Mouse (Mus musculus) CH12.LX (cell line): ENCODE measurements around the gene Prss34. TPM values are rescaled to one million over a fixed set of nuclear protein-coding genes. Genes with fewer than 3 reads are reported as not detected.
A peak's percentile ranks its signal among the peaks of the same experiment; 100 is the strongest.

Source experiments
- DNase-seq: peaks from one replicate; pipeline ENCODE4 v3.0.0-alpha.2; 2013; ENCODE audit errors: extremely low read depth
- H3K27ac ChIP-seq: 2 replicates; pipeline ENCODE4 v1.5.1; 2012; ENCODE audit warnings: low read depth, mild to moderate bottlenecking, control low read depth, moderate library complexity; ENCODE audit not compliant: insufficient read depth
- H3K27me3 ChIP-seq: replicated peaks from 2 replicates; pipeline ENCODE3; 2012; ENCODE audit warnings: inconsistent platforms
- H3K36me3 ChIP-seq, 2 experiments: replicated peaks in 1 of 2; 2 replicates each; pipeline versions ENCODE3 to v1.6.1; 2012; ENCODE audit warnings: inconsistent platforms in 1 of 2, low read length in 1 of 2, mild to moderate bottlenecking in 1 of 2, mixed read lengths in 1 of 2, moderate library complexity in 1 of 2; ENCODE audit not compliant: control insufficient read depth in 1 of 2, insufficient read depth in 1 of 2
- H3K4me1 ChIP-seq, 2 experiments: 2 replicates each; pipeline ENCODE4 v1.6.1; 2012; ENCODE audit warnings: inconsistent platforms in 1 of 2, moderate library complexity in 1 of 2; ENCODE audit not compliant: insufficient read depth in 2 of 2, control insufficient read depth in 1 of 2
- H3K4me2 ChIP-seq: 2 replicates; pipeline ENCODE4 v1.6.1; 2012; ENCODE audit warnings: low read depth, mild to moderate bottlenecking, control low read depth; ENCODE audit not compliant: poor library complexity, insufficient read depth, severe bottlenecking
- H3K4me3 ChIP-seq, 3 experiments: fragments of 150-350 bp in 1 of 3; sonication (generic) in 1 of 3; replicated peaks in 1 of 3; 2 replicates each; pipeline versions ENCODE3 to v1.5.1; 2011 to 2012; ENCODE audit warnings: low read depth in 2 of 3, low read length in 2 of 3, mild to moderate bottlenecking in 2 of 3, moderate library complexity in 2 of 3, control low read depth in 1 of 3, improper control_type of control experiment in 1 of 3, inconsistent platforms in 1 of 3, mixed read lengths in 1 of 3; ENCODE audit not compliant: poor library complexity in 1 of 3
- H3K79me2 ChIP-seq: replicated peaks from 2 replicates; pipeline ENCODE4 v1.6.1; 2012; ENCODE audit warnings: mild to moderate bottlenecking, moderate library complexity; ENCODE audit not compliant: control insufficient read depth, poor library complexity, insufficient read depth, severe bottlenecking; ENCODE audit errors: extremely low read depth
- H3K9ac ChIP-seq: 2 replicates; pipeline ENCODE4 v1.6.1; 2012; ENCODE audit warnings: low read depth, mild to moderate bottlenecking, control low read depth, moderate library complexity; ENCODE audit not compliant: insufficient read depth
- H3K9me3 ChIP-seq: replicated peaks from 2 replicates; pipeline ENCODE3; 2012; ENCODE audit warnings: low read length, inconsistent platforms, mixed read lengths
- CTCF ChIP-seq, 2 experiments: IDR thresholded peaks in 1 of 2; conservative IDR thresholded peaks in 1 of 2; 2 replicates each; pipeline ENCODE4 v1.5.1; 2011 to 2012; ENCODE audit warnings: low read depth in 2 of 2, low read length in 2 of 2, improper control_type of control experiment in 1 of 2, inconsistent platforms in 1 of 2, mild to moderate bottlenecking in 1 of 2, moderate library complexity in 1 of 2
- E2F4 ChIP-seq: IDR thresholded peaks from 2 replicates; pipeline ENCODE4 v1.6.1; 2011; ENCODE audit warnings: low read depth, low read length, improper control_type of control experiment; ENCODE audit not compliant: insufficient replicate concordance
- ELF1 ChIP-seq: IDR thresholded peaks from 2 replicates; pipeline ENCODE4 v1.6.1; 2014; ENCODE audit warnings: low read depth, mild to moderate bottlenecking, inconsistent platforms, low read length, improper control_type of control experiment
- EP300 ChIP-seq: IDR thresholded peaks from 2 replicates; pipeline ENCODE4 v1.6.1; 2011; ENCODE audit warnings: low read length, improper control_type of control experiment
- ETS1 ChIP-seq: conservative IDR thresholded peaks from 2 replicates; pipeline ENCODE4 v1.6.1; 2012; ENCODE audit warnings: low read depth, mild to moderate bottlenecking, inconsistent platforms, low read length, improper control_type of control experiment, moderate library complexity
- GABPA ChIP-seq: IDR thresholded peaks from 2 replicates; pipeline ENCODE4 v1.6.1; 2012; ENCODE audit warnings: low read depth, low read length, improper control_type of control experiment, inconsistent platforms; ENCODE audit not compliant: insufficient replicate concordance
- HCFC1 ChIP-seq: IDR thresholded peaks from 2 replicates; pipeline ENCODE4 v1.6.1; 2012; ENCODE audit warnings: low read depth, mild to moderate bottlenecking, inconsistent platforms, low read length, improper control_type of control experiment
- JUN ChIP-seq: IDR thresholded peaks from 2 replicates; pipeline ENCODE4 v1.6.1; 2011; ENCODE audit warnings: low read depth, mild to moderate bottlenecking, low read length, improper control_type of control experiment, moderate library complexity; ENCODE audit not compliant: insufficient read depth
- JUND ChIP-seq: conservative IDR thresholded peaks from 2 replicates; pipeline ENCODE4 v1.6.1; 2011; ENCODE audit warnings: low read depth, low read length, improper control_type of control experiment
- KAT2A ChIP-seq: IDR thresholded peaks from 2 replicates; pipeline ENCODE4 v1.6.1; 2012; ENCODE audit warnings: low read length, improper control_type of control experiment, inconsistent platforms; ENCODE audit not compliant: insufficient replicate concordance
- MAX ChIP-seq: IDR thresholded peaks from 2 replicates; pipeline ENCODE4 v1.6.1; 2011; ENCODE audit warnings: low read length, improper control_type of control experiment
- MEF2A ChIP-seq: IDR thresholded peaks from 2 replicates; pipeline ENCODE4 v1.6.1; 2014; ENCODE audit warnings: low read depth, mild to moderate bottlenecking, inconsistent platforms, low read length, improper control_type of control experiment, borderline replicate concordance
- PAX5 ChIP-seq: IDR thresholded peaks from 2 replicates; pipeline ENCODE4 v1.6.1; 2012; ENCODE audit warnings: low read length, inconsistent platforms, mixed read lengths
- SIN3A ChIP-seq: IDR thresholded peaks from 2 replicates; pipeline ENCODE4 v1.6.1; 2012; ENCODE audit warnings: low read length, improper control_type of control experiment, inconsistent platforms
- SMC3 ChIP-seq: IDR thresholded peaks from 2 replicates; pipeline ENCODE4 v1.6.1; 2011; ENCODE audit warnings: low read depth, low read length, improper control_type of control experiment
- USF1 ChIP-seq: IDR thresholded peaks from 2 replicates; pipeline ENCODE4 v1.6.1; 2014; ENCODE audit warnings: low read depth, mild to moderate bottlenecking, inconsistent platforms, low read length, improper control_type of control experiment
- USF2 ChIP-seq: conservative IDR thresholded peaks from 2 replicates; pipeline ENCODE4 v1.6.1; 2011; ENCODE audit warnings: low read depth, low read length, improper control_type of control experiment
- ZMIZ1 ChIP-seq: IDR thresholded peaks from 2 replicates; pipeline ENCODE4 v1.6.1; 2012; ENCODE audit warnings: low read depth, mild to moderate bottlenecking, inconsistent platforms, low read length, improper control_type of control experiment
- dilution Hi-C: fragments of 300-500 bp; cut with MboI; formaldehyde crosslinking; loops from 2 replicates; pipeline ENCODE4 v1.14.3; 2020; ENCODE audit warnings: low sequenced_read_pairs; ENCODE audit not compliant: extremely low pct_unique_long_range_greater_than_20kb, extremely low pct_ligation_motif_present
- in situ Hi-C: fragments of 300-500 bp; cut with MboI; formaldehyde crosslinking; loops from 3 replicates; pipeline ENCODE4 v1.14.3; 2019; ENCODE audit warnings: low sequenced_read_pairs, low pct_ligation_motif_present, low pct_unique_long_range_greater_than_20kb, mixed read lengths
- polyA plus RNA-seq: library from polyadenylated mRNA; unstranded; fragments of >175 nt; gene quantifications from 2 replicates; pipeline ENCODE4 v1.2.1, GENCODE M21; 2012; ENCODE audit warnings: low read depth; ENCODE audit not compliant: insufficient read length
- total RNA-seq, 2 experiments: library from RNA; depleted of rRNA; stranded (reverse); fragments of 300-350 nt in 1 of 2; fragments of >200 nt in 1 of 2; gene quantifications; 2 replicates each; pipeline ENCODE4 v1.2.3; 2012 to 2014

Gene Prss34
- total and polyA plus RNA-seq, 3 experiments: not detected

GRCm38 (mm10) chr17:25273706-25274501, 24.3 kb upstream of the Prss34 start (continued):
- peak; percentile 33; the same call in 1 of the 2 replicates for TF ChIP-seq ETS1
- TF ChIP-seq E2F4: no peak
- no peak; the same call in none of the 2 replicates for TF ChIP-seq USF1
- peak; percentile 63; the same call in 1 of the 2 replicates for TF ChIP-seq HCFC1
- no peak for TF ChIP-seq PAX5
- 0 out of 2 replicates have a peak, but pooled peaks have one; percentile 46 for TF ChIP-seq ZMIZ1
- TF ChIP-seq EP300: no peak
- TF ChIP-seq, all 38 proteins: peak for 25

- TF ChIP-seq SMC3 (no peak), ELF1 (no peak), USF2 (no peak), MEF2A (no peak), MAX (no peak), CTCF (conservative IDR thresholded peaks at IDR 0.05 in 1 of 2, IDR thresholded peaks at IDR 0.05 in 1 of 2; ENCODE audit: low read depth in 2 of 2, low read length in 2 of 2) (no peak), JUN (no peak), KAT2A (no peak), GABPA (no peak), JUND (no peak), SIN3A (no peak)
- TF ChIP-seq, all 38 proteins: peak for 0
- peaks cover 23% of the 10 kb centered on the region for H3K27me3 ChIP-seq
- peak within 1 kb of the TSS; percentile 98 to 100 (median 98) for H3K4me3 ChIP-seq
- peak within 1 kb of the TSS; percentile 49 for H3K4me2 ChIP-seq
- in situ Hi-C loops: loop anchor here (5.0 to 10.0 kb wide), 3 partner anchors 37 to 162 kb away; partner anchors contain the start of genes BC003965 and Unkl
- DNase-seq: no peak
- H3K36me3 ChIP-seq: peaks cover 2 to 17% of the 10 kb centered on the region in 2 experiments
- peaks cover 34% of the 10 kb centered on the region for H3K79me2 ChIP-seq
- dilution Hi-C loops: no loop called here
- H3K27ac ChIP-seq: peak within 1 kb of the TSS; percentile 88
- no peaks in the 10 kb centered on the region for H3K9me3 ChIP-seq
- H3K9ac ChIP-seq: peak within 1 kb of the TSS; percentile 100
- H3K4me1 ChIP-seq: peaks cover 9 to 31% of the 10 kb centered on the region in 2 experiments
Observed at GRCm38 (mm10) chr17:25274571-25275346, 23.4 kb upstream of the Prss34 start, which contains the start of gene Ube2i. Gene Ube2i, minus strand, starts transcription at chr17:25274622.
